Mouse (Mus musculus): Measurements from ENCODE around the gene Pdcl3. TPM values are rescaled to one million over a fixed set of nuclear protein-coding genes. Genes with fewer than 3 reads are reported as not detected.

Pdcl3 gene
- polyA plus RNA-seq (2014; fragmentation: Nextera tagmentation; extraction: Ambion mirVana) = 156 and 168 TPM in 2 replicates

DNA sequence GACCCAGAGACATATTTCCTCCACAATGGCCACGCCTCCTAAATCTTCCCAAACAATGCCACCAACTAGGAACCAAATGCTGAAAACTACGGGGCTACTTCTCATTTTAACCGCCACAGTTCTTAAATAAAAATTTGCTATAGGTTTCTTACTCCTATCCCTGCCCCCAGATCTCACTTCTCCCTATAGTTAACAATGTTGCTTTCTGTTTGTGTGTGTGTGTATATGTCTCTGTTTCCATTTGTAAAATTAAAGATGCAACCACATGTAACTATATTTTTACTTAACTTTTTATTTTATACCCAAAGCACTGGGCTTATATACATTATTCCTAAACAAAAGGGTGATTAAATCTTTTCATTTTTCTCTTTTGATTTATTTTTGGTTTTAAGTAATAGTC lies at the start of gene Pdcl3:
Gene Pdcl3 (plus strand): TSS at position 301 of the 400 bp plus-strand sequence.
- ATAC-seq = no peak
- WGBS = 83% methylated on average over 3 of the region's 3 CpGs
- no peak for DNase-seq (ENCODE audit: low spot score)
- Histone ChIP-seq H3K27me3 (replicated peaks; ENCODE audit: control insufficient read depth, insufficient read depth, low read length) (no peaks in the 10 kb centered on the region), H3K27ac (ENCODE audit: low read depth, low read length) (no peak within 1 kb of the TSS), H3K36me3 (ENCODE audit: control insufficient read depth, insufficient read depth, low read length) (no peaks in the 10 kb centered on the region), H3K9me3 (replicated peaks; ENCODE audit: control insufficient read depth, low read length) (no peaks in the 10 kb centered on the region), H3K4me1 (ENCODE audit: control insufficient read depth, insufficient read depth, low read length) (peaks cover 7% of the 10 kb centered on the region), H3K4me2 (ENCODE audit: low read length) (no peak within 1 kb of the TSS), H3K9ac (ENCODE audit: low read length) (no peak within 1 kb of the TSS), H3K4me3 (ENCODE audit: low read depth, low read length) (no peak within 1 kb of the TSS)

DNA sequence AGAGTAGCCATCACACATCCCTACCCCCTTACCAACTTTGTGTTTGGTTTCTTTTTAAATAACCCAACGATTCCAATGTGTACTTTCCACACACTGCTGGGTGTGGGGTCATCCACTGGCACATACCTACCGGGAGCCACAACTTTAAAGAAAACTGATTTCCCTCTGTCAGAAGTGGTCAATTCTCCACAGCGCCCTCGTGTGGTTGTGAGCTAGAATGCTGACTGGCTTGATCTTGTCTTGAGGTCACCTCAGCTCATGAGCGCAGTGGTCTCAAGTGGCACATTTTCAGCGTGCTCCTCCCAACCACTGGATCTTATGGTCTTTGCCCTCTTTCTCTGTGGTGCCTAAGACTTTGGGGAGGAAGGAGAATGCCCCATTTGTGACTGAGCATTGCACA lies 48.6 kb upstream of the Pdcl3 start:
- Histone ChIP-seq H3K4me1 (ENCODE audit: control insufficient read depth, insufficient read depth, low read length) (no peaks in the 10 kb centered on the region), H3K9ac (ENCODE audit: low read length) (no peak overlapping the region), H3K4me3 (ENCODE audit: low read depth, low read length) (no peak overlapping the region), H3K4me2 (ENCODE audit: low read length) (no peak overlapping the region), H3K27ac (ENCODE audit: low read depth, low read length) (no peak overlapping the region), H3K27me3 (replicated peaks; ENCODE audit: control insufficient read depth, insufficient read depth, low read length) (no peaks in the 10 kb centered on the region), H3K9me3 (replicated peaks; ENCODE audit: control insufficient read depth, low read length) (no peaks in the 10 kb centered on the region), H3K36me3 (ENCODE audit: control insufficient read depth, insufficient read depth, low read length) (no peaks in the 10 kb centered on the region)
- WGBS = 27% methylated on average over 6 of the region's 6 CpGs
- DNase-seq (ENCODE audit: low spot score) = peak; percentile 58
- no peak for ATAC-seq

DNA sequence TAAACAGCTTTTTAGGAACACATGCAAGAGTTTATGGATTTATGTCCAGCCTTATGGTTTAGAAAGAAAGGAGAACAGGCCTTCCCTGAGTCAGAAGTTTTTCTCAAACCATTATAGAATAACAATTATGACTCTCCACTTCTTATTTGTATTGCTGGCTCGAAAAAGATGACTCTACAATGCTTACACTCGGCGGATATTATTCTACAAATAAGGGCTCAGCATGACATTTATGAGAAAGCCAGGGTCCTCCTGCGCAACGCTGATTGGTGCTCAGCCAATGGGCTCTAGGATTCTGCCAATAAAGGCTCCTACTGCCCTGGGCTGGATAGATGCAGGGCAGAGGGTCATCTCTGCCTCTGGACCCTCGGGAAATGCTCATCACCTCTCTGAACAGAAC lies 46.6 kb upstream of the Pdcl3 start, which contains the start of gene Nms:
Gene Nms (plus strand): TSS at position 301 of the 400 bp plus-strand sequence.
- Histone ChIP-seq H3K27me3 (replicated peaks; ENCODE audit: control insufficient read depth, insufficient read depth, low read length) (no peaks in the 10 kb centered on the region), H3K4me1 (ENCODE audit: control insufficient read depth, insufficient read depth, low read length) (no peaks in the 10 kb centered on the region), H3K9me3 (replicated peaks; ENCODE audit: control insufficient read depth, low read length) (no peaks in the 10 kb centered on the region), H3K36me3 (ENCODE audit: control insufficient read depth, insufficient read depth, low read length) (no peaks in the 10 kb centered on the region), H3K9ac (ENCODE audit: low read length) (no peak within 1 kb of the TSS), H3K4me3 (ENCODE audit: low read depth, low read length) (no peak within 1 kb of the TSS), H3K27ac (ENCODE audit: low read depth, low read length) (no peak within 1 kb of the TSS), H3K4me2 (ENCODE audit: low read length) (no peak within 1 kb of the TSS)
- 74% methylated on average over 6 of the region's 6 CpGs for WGBS
- ATAC-seq (no peak), DNase-seq (ENCODE audit: low spot score) (no peak)

DNA sequence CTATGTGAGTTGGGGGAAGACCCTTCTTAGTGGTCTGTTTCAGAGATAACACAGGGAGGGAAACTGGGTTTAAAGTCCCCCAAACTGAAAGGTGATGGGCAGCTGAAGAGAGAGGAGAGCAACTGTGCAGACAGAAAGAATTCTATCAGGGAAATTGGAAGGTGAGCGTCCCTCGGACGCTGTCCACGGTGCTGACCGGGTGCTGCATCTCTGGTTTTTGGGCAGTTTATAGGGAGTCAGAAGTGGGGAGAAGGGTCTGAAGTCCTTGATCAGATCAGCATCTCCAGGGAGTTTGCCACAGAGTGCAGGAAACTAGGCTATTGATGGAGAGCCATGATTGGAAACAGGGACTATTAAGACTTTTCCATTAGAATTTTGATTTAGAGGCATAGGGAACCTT lies 45.8 kb upstream of the Pdcl3 start:
- Histone ChIP-seq H3K9ac (ENCODE audit: low read length) (no peak overlapping the region), H3K36me3 (ENCODE audit: control insufficient read depth, insufficient read depth, low read length) (no peaks in the 10 kb centered on the region), H3K4me1 (ENCODE audit: control insufficient read depth, insufficient read depth, low read length) (no peaks in the 10 kb centered on the region), H3K9me3 (replicated peaks; ENCODE audit: control insufficient read depth, low read length) (no peaks in the 10 kb centered on the region), H3K4me2 (ENCODE audit: low read length) (no peak overlapping the region), H3K4me3 (ENCODE audit: low read depth, low read length) (no peak overlapping the region), H3K27me3 (replicated peaks; ENCODE audit: control insufficient read depth, insufficient read depth, low read length) (no peaks in the 10 kb centered on the region), H3K27ac (ENCODE audit: low read depth, low read length) (no peak overlapping the region)
- DNase-seq (ENCODE audit: low spot score) (no peak), ATAC-seq (no peak)
- WGBS = 5% methylated on average over 5 of the region's 5 CpGs

DNA sequence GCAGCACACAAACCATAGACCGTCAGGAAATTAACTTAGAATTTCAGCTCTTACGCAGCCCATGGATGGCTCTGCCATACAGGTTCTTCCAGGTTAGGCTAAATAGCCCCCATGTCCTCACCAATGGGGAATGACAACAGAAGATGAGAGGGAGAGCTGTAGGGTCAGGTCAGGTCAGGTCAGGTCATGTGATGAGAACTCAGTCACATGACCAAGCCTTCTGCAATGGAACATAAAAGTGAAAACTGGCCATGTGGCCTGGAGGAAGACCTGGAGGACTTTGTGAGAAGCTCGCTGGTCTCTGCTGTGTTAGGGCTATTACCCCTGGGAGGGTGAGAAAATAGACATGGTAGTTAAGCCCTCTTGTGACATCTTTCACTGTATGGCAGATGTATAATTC lies 29.0 kb upstream of the Pdcl3 start:
- WGBS = 87% methylated on average over 3 of the region's 3 CpGs
- DNase-seq (ENCODE audit: low spot score) = no peak
- no peak for ATAC-seq
- Histone ChIP-seq H3K36me3 (ENCODE audit: control insufficient read depth, insufficient read depth, low read length) (no peaks in the 10 kb centered on the region), H3K27me3 (replicated peaks; ENCODE audit: control insufficient read depth, insufficient read depth, low read length) (no peaks in the 10 kb centered on the region), H3K4me1 (ENCODE audit: control insufficient read depth, insufficient read depth, low read length) (no peaks in the 10 kb centered on the region), H3K9me3 (replicated peaks; ENCODE audit: control insufficient read depth, low read length) (no peaks in the 10 kb centered on the region), H3K4me3 (ENCODE audit: low read depth, low read length) (no peak overlapping the region), H3K27ac (ENCODE audit: low read depth, low read length) (no peak overlapping the region), H3K4me2 (ENCODE audit: low read length) (no peak overlapping the region), H3K9ac (ENCODE audit: low read length) (no peak overlapping the region)

DNA sequence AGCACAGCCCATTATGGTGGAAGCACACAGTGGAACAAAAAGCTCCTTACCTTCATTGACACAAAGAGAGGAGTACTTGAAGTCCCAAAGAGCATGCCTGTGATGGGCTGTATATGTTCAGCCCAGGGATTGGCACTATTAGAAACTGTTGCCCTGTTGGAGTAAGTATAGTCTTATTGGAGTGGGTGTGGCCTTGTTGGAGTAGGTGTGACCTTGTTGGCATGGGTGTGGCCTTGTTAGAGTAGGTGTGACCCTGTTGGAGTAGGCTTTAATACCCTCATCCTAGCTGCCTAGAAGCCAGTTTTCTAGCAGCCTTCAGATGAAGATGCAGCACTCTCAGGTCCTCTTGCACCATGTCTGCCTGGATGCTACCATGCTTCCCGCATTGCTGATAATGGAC lies 16.3 kb upstream of the Pdcl3 start:
- Histone ChIP-seq H3K27me3 (replicated peaks; ENCODE audit: control insufficient read depth, insufficient read depth, low read length) (no peaks in the 10 kb centered on the region), H3K4me3 (ENCODE audit: low read depth, low read length) (no peak overlapping the region), H3K27ac (ENCODE audit: low read depth, low read length) (no peak overlapping the region), H3K36me3 (ENCODE audit: control insufficient read depth, insufficient read depth, low read length) (no peaks in the 10 kb centered on the region), H3K4me2 (ENCODE audit: low read length) (no peak overlapping the region), H3K9me3 (replicated peaks; ENCODE audit: control insufficient read depth, low read length) (no peaks in the 10 kb centered on the region), H3K4me1 (ENCODE audit: control insufficient read depth, insufficient read depth, low read length) (no peaks in the 10 kb centered on the region), H3K9ac (ENCODE audit: low read length) (no peak overlapping the region)
- WGBS = 96% methylated on average over 1 of the region's 1 CpGs
- DNase-seq (ENCODE audit: low spot score) (no peak), ATAC-seq (no peak)

DNA sequence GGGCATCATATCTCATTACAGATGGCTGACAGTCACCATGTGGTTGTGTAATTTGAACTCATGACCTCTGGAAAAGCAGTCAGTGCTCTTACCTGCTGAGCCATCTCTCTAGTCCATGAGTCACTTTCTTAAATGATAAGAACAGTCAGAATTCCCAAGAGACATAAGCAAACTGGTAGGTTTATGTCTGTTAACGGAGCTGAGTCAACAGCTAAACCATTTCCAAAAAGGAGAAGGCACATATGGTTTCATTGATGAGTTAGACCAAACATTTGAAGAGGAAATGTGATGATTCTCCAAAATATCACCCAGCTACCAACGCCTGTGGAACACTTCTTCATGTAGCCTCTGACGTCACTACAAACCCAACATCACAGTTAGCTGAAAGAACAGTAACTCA lies 13.7 kb upstream of the Pdcl3 start:
- H3K9me3 ChIP-seq (replicated peaks; ENCODE audit: control insufficient read depth, low read length) = no peaks in the 10 kb centered on the region
- ATAC-seq = no peak
- WGBS = 86% methylated on average over 3 of the region's 3 CpGs

DNA sequence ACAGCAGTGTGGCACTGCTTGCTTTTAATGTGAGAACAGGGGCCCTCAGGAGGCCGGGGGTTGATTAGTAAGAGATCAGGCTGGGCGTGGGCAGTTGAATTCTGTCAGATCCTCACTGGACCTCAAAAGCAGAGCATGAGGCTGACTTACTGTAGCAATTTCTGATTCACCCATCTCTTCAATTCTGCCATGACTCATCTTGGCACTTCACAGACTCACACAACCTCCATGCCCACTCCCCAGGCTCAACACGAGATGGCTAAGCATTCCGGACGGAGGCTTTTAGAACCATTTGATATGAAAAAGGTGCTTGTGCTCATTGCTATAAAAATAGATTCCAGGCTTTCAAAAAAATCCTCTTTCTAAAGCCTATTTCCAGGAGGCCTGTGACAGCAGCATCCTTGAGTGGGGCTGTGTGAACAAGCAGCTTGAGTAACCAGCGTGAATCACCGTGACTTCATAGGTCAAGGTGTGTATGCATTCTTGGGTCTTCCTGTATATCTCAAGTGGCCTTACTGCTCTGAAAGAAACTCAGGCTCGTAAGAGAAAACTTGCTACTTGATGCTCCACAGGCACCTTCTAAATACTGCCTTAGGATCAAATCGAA lies 12.3 kb upstream of the Pdcl3 start:
- WGBS = 82% methylated on average over 9 of the region's 9 CpGs
- no peaks in the 10 kb centered on the region for H3K36me3 ChIP-seq (ENCODE audit: control insufficient read depth, insufficient read depth, low read length)

More for the DNA sequence above, 13.7 kb upstream of the Pdcl3 start:
- Histone ChIP-seq H3K4me2 (ENCODE audit: low read length) (no peak overlapping the region), H3K4me1 (ENCODE audit: control insufficient read depth, insufficient read depth, low read length) (no peaks in the 10 kb centered on the region), H3K27ac (ENCODE audit: low read depth, low read length) (no peak overlapping the region), H3K36me3 (ENCODE audit: control insufficient read depth, insufficient read depth, low read length) (no peaks in the 10 kb centered on the region), H3K4me3 (ENCODE audit: low read depth, low read length) (no peak overlapping the region), H3K27me3 (replicated peaks; ENCODE audit: control insufficient read depth, insufficient read depth, low read length) (no peaks in the 10 kb centered on the region), H3K9ac (ENCODE audit: low read length) (no peak overlapping the region)
- no peak for DNase-seq (ENCODE audit: low spot score)

DNA sequence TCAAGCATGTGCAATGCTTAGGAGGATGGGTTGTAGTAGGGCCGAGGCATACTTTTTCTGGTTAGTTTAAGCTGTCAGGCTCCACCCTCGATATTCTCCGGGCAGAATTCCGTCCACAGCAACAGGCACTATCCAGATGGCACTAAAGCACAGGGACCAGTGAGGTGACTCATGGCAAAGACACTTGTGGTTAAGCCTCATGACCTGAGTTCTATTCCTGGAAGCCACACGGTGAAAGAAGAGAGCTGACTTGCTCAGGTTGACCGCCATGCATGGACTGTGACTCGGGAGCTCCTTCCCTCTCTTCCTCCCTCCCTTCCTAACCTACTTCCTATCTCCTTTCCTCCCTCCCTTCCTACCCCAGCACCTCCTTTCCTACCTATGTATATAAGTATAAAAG lies 5.5 kb upstream of the Pdcl3 start:
- Histone ChIP-seq H3K4me2 (ENCODE audit: low read length) (no peak overlapping the region), H3K27ac (ENCODE audit: low read depth, low read length) (no peak overlapping the region), H3K9ac (ENCODE audit: low read length) (no peak overlapping the region), H3K4me1 (ENCODE audit: control insufficient read depth, insufficient read depth, low read length) (no peaks in the 10 kb centered on the region), H3K27me3 (replicated peaks; ENCODE audit: control insufficient read depth, insufficient read depth, low read length) (no peaks in the 10 kb centered on the region), H3K4me3 (ENCODE audit: low read depth, low read length) (no peak overlapping the region), H3K36me3 (ENCODE audit: control insufficient read depth, insufficient read depth, low read length) (no peaks in the 10 kb centered on the region), H3K9me3 (replicated peaks; ENCODE audit: control insufficient read depth, low read length) (no peaks in the 10 kb centered on the region)
- no peak for DNase-seq (ENCODE audit: low spot score)
- ATAC-seq = no peak
- 88% methylated on average over 7 of the region's 7 CpGs for WGBS

More for the DNA sequence above, 12.3 kb upstream of the Pdcl3 start:
- no peak overlapping the region for H3K4me2 ChIP-seq (ENCODE audit: low read length)
- H3K4me1 ChIP-seq (ENCODE audit: control insufficient read depth, insufficient read depth, low read length) = no peaks in the 10 kb centered on the region
- ATAC-seq (no peak), DNase-seq (ENCODE audit: low spot score) (no peak)
- H3K9me3 ChIP-seq (replicated peaks; ENCODE audit: control insufficient read depth, low read length) = no peaks in the 10 kb centered on the region
- H3K4me3 ChIP-seq (ENCODE audit: low read depth, low read length) = no peak overlapping the region
- H3K9ac ChIP-seq (ENCODE audit: low read length) = no peak overlapping the region
- no peak overlapping the region for H3K27ac ChIP-seq (ENCODE audit: low read depth, low read length)
- no peaks in the 10 kb centered on the region for H3K27me3 ChIP-seq (replicated peaks; ENCODE audit: control insufficient read depth, insufficient read depth, low read length)
